Mouse (Mus musculus): Measurements from ENCODE around the gene Rad23b. TPM values are rescaled to one million over a fixed set of nuclear protein-coding genes. Genes with fewer than 3 reads are reported as not detected.

Gene Rad23b
- polyA plus RNA-seq, 1 experiment = 230 TPM

DNA sequence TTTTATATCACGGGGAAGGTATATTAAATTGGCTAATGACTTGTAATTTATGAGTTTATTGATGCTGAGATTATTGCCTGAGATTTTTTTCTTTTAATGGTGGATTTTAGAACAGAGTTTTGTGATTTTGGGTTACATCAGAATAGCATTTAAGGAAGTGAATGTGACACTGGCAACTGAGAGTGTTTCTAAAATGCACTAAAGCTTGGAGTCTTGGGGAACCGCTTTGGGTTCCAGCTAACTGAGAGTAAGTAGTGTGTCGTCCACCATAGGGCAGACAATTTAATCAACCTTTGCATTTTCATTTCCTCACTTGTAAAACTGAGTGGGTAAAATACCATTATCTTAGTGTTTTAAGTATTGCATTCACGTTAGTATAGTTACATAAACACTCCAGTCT is 14.0 kb downstream of the Rad23b start:
- TF ChIP-seq POLR2A (IDR thresholded peaks at IDR 0.05; ENCODE audit: borderline replicate concordance, extremely low read depth, insufficient read depth, insufficient read length, poor library complexity, severe bottlenecking) = no peak
- DNase-seq (ENCODE audit: low read depth) = no peak

DNA sequence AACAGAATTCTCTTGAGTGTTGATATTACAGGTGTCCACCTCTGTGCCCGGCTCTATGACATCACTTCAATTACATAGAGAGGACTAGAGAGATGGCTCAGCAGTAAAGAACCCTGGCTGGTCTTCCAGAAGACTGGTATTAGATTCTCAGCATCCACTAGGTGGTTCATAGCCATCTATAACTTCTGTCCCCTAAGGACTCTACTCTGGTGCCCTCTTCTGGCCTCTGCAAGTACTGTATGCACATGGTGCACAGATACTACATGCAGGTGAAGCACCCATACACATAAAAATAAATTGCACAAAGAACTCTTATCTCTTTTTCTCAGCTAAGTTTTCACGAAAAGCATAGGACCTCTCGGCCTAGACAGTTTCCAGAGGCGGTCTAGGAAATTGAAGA is 14.5 kb downstream of the Rad23b start:
- no peak for DNase-seq (ENCODE audit: low read depth)
- TF ChIP-seq POLR2A (IDR thresholded peaks at IDR 0.05; ENCODE audit: borderline replicate concordance, extremely low read depth, insufficient read depth, insufficient read length, poor library complexity, severe bottlenecking) = no peak
- peak; percentile 29; the same call in 1 of the 2 replicates for TF ChIP-seq CTCF (IDR thresholded peaks at IDR 0.05; ENCODE audit: borderline replicate concordance, extremely low read depth, insufficient read depth, insufficient read length)

DNA sequence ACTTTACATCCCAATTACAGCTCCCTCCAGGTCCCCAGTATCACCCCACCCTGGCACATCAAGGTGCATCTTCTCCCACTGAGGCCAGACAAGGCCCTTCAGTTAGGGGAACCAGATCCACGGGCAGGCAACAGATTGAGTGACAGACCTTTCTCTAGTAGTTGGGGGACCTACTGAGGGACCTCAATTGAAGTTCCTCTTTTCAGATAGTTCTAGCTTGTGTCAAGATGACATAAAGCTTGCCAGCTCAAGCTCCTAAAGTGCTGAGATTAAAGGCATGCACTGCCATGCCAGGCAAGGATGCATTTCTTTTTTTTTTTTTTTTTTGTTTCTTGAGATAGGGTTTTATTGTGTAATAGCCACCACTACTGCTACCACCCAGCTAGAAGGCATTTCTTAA is 16.2 kb downstream of the Rad23b start:
- TF ChIP-seq CTCF (IDR thresholded peaks at IDR 0.05; ENCODE audit: borderline replicate concordance, extremely low read depth, insufficient read depth, insufficient read length) (no peak), POLR2A (IDR thresholded peaks at IDR 0.05; ENCODE audit: borderline replicate concordance, extremely low read depth, insufficient read depth, insufficient read length, poor library complexity, severe bottlenecking) (no peak)
- DNase-seq (ENCODE audit: low read depth) = no peak

DNA sequence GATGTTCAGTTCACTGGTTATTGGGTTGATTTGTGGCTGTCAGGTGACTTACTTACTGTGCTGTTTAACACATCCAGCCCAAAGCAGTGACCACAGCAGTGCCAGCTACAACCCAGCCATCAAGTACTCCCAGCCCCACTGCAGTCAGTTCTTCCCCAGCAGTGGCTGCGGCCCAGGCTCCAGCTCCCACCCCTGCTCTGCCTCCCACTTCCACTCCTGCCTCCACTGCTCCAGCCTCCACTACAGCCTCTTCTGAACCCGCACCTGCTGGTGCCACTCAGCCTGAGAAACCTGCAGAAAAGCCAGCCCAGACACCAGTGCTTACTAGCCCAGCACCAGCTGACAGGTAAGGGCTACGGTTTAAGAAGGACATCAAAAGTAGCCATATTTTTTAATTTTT is 20.3 kb downstream of the Rad23b start:
- TF ChIP-seq POLR2A (IDR thresholded peaks at IDR 0.05; ENCODE audit: borderline replicate concordance, extremely low read depth, insufficient read depth, insufficient read length, poor library complexity, severe bottlenecking) (no peak), CTCF (IDR thresholded peaks at IDR 0.05; ENCODE audit: borderline replicate concordance, extremely low read depth, insufficient read depth, insufficient read length) (no peak)
- no peak for DNase-seq (ENCODE audit: low read depth)

DNA sequence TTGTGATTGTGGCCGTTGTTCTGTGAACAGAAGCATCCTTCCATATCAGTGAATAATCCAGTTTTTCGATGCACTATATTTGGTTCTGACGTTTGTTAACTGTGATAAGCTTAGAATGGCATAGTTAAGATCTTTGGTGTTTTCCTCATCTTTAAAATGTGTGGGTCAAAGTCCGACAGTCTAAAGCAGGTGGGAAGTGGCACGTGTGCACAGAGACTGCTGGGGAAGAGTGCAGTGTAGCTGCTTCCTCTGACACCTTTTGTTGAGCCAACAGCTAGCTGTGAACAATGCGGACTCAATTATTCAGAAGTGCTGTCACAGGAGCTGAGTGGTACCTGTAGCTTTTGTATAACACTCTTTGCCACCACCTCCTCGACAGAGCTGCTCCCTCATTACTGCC is 21.5 kb downstream of the Rad23b start:
- no peak for TF ChIP-seq CTCF (IDR thresholded peaks at IDR 0.05; ENCODE audit: borderline replicate concordance, extremely low read depth, insufficient read depth, insufficient read length)
- TF ChIP-seq POLR2A (IDR thresholded peaks at IDR 0.05; ENCODE audit: borderline replicate concordance, extremely low read depth, insufficient read depth, insufficient read length, poor library complexity, severe bottlenecking) = no peak

DNA sequence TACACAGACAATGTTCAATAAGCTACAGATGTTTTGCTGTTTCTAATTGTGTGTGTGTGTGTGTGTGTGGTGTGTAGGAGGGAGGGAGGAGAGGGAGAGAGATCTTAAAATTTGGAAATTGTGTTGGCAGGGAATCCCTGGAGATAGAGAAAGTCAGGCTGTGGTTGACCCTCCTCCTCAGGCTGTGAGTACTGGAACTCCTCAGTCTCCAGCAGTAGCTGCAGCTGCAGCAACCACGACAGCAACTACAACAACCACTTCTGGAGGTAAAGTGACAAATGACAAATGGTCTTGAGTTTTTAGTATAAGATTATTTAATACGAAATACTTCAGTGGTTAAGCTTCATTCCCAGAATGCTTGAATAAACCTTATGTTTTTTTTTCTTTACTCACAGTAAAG is 32.5 kb downstream of the Rad23b start:
- no peak for DNase-seq (ENCODE audit: low read depth)
- no peak for TF ChIP-seq POLR2A (IDR thresholded peaks at IDR 0.05; ENCODE audit: borderline replicate concordance, extremely low read depth, insufficient read depth, insufficient read length, poor library complexity, severe bottlenecking)
- TF ChIP-seq CTCF (IDR thresholded peaks at IDR 0.05; ENCODE audit: borderline replicate concordance, extremely low read depth, insufficient read depth, insufficient read length) = no peak

More for the DNA sequence above, 21.5 kb downstream of the Rad23b start:
- DNase-seq (ENCODE audit: low read depth) = no peak

DNA sequence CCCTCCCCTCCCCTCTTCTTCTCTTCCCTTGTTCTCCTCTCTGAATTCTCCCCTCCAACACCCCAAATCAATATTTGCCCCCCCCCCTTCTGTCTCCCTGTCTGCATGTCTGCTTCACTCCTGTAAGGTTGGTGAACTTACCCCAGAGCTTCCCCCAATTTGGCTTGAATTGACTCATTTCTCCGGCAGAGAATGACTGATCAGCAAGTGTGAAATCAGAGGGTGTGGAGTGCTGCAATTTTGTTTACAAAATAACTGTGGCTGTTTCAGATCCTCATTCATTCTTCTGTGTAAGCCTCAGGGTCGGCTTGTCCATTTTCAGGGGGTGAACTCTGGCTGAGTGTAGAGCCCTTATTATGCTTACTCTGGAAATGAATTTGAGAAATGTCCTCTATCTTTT is 36.9 kb downstream of the Rad23b start:
- TF ChIP-seq POLR2A (IDR thresholded peaks at IDR 0.05; ENCODE audit: borderline replicate concordance, extremely low read depth, insufficient read depth, insufficient read length, poor library complexity, severe bottlenecking) = no peak
- TF ChIP-seq CTCF (IDR thresholded peaks at IDR 0.05; ENCODE audit: borderline replicate concordance, extremely low read depth, insufficient read depth, insufficient read length) = no peak
- no peak for DNase-seq (ENCODE audit: low read depth)

DNA sequence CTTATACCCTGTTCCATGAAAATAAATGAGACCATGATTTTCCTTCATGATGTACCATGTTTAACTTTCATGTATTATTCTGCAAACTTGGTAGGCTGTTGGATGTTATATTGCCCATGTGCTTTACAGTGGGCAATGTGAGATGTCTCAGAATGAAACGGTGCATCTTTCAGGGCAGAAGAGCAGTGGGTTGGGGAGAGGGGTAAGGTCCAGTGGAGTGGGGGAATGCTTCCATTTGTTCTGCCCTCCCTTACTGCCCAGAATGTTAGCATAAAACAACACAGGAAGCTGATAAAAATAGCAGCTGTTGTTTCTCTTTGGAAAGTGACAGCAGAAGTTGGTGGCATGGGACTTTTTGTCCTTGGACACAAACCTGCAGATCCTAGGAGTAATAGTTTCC is 41.6 kb downstream of the Rad23b start:
- TF ChIP-seq POLR2A (IDR thresholded peaks at IDR 0.05; ENCODE audit: borderline replicate concordance, extremely low read depth, insufficient read depth, insufficient read length, poor library complexity, severe bottlenecking) (no peak), CTCF (IDR thresholded peaks at IDR 0.05; ENCODE audit: borderline replicate concordance, extremely low read depth, insufficient read depth, insufficient read length) (no peak)
- DNase-seq (ENCODE audit: low read depth) = no peak

DNA sequence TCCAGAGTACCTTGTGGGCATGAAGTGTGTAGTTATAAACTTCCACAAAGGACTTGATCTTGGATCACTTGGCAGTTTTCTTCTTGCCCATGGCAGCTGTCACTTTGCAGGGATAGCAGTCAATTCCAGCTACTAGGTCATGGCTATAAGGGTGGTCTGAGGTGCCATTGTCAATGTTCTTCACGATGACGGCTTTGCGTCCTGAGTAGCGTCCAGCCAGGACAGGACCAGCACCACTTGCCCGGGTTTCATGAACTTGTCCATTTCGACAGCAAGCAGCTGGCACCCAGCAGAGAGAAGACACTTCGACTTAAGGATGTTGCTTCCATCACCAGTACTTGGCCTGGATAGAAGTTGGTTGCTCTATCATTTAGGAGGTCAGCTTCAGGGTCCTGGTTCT is 42.6 kb downstream of the Rad23b start:
- no peak for DNase-seq (ENCODE audit: low read depth)
- no peak for TF ChIP-seq CTCF (IDR thresholded peaks at IDR 0.05; ENCODE audit: borderline replicate concordance, extremely low read depth, insufficient read depth, insufficient read length)
- TF ChIP-seq POLR2A (IDR thresholded peaks at IDR 0.05; ENCODE audit: borderline replicate concordance, extremely low read depth, insufficient read depth, insufficient read length, poor library complexity, severe bottlenecking) = no peak

DNA sequence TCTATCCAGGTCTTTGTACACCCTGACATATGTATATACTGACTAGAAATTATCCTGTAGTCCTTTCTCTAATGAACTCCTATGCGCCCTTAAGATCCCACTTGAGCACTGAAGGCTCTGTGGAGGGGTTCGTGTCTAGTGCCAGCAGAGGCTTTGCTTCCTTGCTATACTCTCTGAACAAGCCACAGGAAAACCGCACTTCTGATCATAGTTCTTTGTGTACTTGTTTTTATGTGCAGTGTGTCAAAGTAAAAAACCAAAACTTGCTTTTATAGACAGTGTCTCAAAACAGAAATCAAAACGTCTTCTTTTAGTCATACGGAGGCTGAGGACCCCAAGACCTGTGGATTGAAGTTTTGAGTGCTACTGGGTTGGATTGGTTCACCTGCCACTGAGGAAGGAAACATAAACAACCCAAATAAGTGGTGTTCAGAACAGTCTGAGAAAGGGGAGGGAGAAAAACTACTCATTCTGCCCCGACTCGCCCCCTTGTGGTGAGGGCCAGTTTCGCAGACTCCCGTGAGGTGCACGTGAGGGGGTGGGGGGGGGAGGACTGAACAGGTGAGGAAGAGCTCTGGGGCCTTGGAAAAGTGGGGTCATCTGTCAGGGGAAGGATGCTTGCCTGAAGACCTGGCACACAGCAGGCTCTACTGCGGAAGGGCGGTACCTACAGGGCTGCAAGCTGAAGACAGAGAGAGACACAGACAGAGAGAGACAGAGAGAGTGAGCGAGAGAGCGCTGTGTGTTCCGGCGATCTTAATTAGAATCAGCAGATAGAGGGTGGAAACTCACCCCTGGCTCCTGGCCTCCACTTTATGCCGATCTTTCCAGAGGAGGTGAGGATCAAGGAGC is 48.3 kb downstream of the Rad23b start:
- TF ChIP-seq CTCF (IDR thresholded peaks at IDR 0.05; ENCODE audit: borderline replicate concordance, extremely low read depth, insufficient read depth, insufficient read length) (peak; percentile 61), POLR2A (IDR thresholded peaks at IDR 0.05; ENCODE audit: borderline replicate concordance, extremely low read depth, insufficient read depth, insufficient read length, poor library complexity, severe bottlenecking) (no peak)
- peak; percentile 11 for DNase-seq (ENCODE audit: low read depth)

DNA sequence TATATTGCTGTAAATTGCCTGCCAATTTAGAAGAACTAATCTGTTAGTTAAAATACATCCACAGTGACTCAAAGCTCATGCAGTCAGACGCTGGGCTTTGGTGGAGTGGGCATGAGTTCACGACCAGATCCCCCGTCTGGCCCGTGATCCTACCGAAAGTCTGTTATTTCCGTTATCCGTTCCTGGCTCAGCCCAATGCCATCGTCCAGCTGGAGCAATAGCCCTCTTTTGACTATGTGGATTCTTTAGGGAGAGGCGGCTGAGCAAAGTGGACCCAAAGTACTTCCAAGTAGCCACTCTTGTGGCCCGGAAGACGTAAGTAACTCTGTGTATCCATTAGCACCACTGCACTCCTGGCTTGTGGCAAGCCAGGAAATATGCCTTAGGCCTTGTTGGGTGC is 49.1 kb downstream of the Rad23b start:
- no peak for TF ChIP-seq POLR2A (IDR thresholded peaks at IDR 0.05; ENCODE audit: borderline replicate concordance, extremely low read depth, insufficient read depth, insufficient read length, poor library complexity, severe bottlenecking)
- no peak for TF ChIP-seq CTCF (IDR thresholded peaks at IDR 0.05; ENCODE audit: borderline replicate concordance, extremely low read depth, insufficient read depth, insufficient read length)
- DNase-seq (ENCODE audit: low read depth) = no peak

DNA sequence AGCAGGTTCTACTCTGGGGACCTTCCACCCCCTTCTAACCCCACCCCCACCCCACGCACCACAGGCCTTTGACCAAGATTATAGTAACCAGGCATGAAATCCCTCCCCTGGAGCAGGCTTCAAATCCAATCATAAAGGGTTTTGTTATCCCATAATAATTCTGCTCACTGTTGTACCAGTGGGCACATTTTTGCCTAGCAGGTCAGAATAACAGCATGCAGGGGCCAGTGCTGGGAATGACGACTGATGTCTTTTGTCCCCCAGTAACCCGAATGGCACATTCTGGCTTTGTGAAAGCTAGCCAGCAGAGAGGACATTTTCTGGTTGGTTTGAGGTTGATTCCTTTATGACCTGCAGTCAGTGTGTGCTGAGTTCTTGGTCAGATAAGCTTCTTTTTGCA is 55.5 kb downstream of the Rad23b start:
- TF ChIP-seq POLR2A (IDR thresholded peaks at IDR 0.05; ENCODE audit: borderline replicate concordance, extremely low read depth, insufficient read depth, insufficient read length, poor library complexity, severe bottlenecking) (no peak), CTCF (IDR thresholded peaks at IDR 0.05; ENCODE audit: borderline replicate concordance, extremely low read depth, insufficient read depth, insufficient read length) (no peak)
- peak; percentile 59 for DNase-seq (ENCODE audit: low read depth)

All from brain, embryonic 14.5 days (tissue).